Mouse (Mus musculus): ENCODE measurements around the gene Ang. TPM values are rescaled to one million over a fixed set of nuclear protein-coding genes. Genes with fewer than 3 reads are reported as not detected.

Gene Ang
- total RNA-seq, 2 experiments from 2014 or later, result 6.3 to 6.4 TPM

DNA sequence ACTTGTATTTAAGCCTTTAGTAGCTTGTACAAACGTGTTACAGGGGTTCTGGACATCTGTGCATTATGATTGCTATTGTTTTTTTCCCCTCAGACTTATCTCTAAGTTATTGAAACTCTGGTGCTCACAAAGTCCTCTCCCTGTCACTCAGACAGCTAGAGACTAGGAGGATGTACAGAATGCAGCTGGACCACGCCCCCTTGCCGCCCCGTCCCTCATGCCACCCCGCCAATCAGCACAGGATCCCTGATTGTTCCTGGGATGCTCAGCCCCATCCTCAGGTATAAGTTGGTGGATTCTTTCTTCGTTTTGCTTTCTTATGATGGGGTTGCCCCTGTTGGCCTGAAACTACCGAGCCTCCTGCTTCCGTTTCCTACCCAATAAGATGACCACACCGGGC lies 22.5 kb downstream of the Ang start:
- intact Hi-C loops (cut with DNase I), result loop anchor here (10.0 kb wide), 1 partner anchor 731 kb away; no protein-coding TSS in a partner anchor
- no peak for DNase-seq (ENCODE audit: low spot score in 2 of 2)

DNA sequence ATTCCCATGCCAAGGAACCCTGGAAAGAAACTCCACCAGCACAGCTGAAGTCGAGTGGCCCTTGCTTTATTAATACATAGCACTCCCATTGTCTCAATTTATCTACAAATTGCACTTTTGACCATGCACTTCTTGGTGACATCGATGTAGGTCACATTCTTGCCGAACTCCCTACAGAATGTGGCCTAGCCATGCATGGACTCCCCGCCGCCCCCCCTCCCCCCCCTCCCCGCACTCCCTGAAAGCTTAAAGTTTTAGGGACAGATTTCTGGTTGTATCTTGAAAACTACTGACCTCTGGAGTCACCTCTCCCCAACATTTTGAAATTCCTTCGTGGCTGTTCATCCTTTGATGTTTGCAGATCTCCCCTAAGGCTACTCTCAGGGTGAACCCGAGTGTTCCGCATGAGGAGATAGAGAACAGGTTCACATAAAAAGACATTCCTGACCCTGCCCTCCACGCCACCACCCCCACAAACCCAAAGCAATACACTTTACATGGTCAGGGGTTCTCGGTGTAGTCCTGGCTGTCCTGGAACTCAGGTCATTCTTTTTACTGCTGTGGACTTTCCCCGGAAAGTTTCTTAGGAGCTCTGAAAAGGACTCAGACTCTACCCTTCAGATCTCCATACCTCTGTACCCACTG lies 23.1 kb downstream of the Ang start, which contains the start of gene Eddm3b:
Gene Eddm3b, plus strand, starts transcription at position 511 of the 645 bp plus-strand sequence.
- intact Hi-C loops (cut with DNase I), result loop anchor here (10.0 kb wide), 1 partner anchor 731 kb away; no protein-coding TSS in a partner anchor
- DNase-seq (ENCODE audit: low spot score in 2 of 2), result no peak

DNA sequence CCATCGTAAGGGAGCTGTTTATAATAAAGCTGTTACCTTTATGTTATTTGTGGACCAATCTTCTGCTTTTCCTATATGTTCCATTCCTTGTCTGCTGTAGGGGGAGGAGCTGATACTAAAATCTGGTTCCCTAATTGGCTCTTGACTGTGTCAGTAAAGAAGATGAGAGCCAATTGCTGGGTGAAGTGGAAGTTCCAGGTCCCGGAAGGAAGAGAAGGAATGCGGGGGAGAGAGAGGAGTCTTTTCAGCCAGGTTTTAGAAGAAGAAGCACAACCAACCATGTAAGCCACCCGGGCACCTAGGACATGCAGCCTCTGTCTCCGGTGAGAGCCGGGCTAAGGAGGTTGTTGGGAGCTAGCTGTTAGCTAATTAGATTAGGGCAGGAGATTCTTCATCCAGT lies 34.7 kb downstream of the Ang start:
- intact Hi-C loops (cut with DNase I), result no loop called here
- DNase-seq (ENCODE audit: low spot score in 2 of 2), result no peak

DNA sequence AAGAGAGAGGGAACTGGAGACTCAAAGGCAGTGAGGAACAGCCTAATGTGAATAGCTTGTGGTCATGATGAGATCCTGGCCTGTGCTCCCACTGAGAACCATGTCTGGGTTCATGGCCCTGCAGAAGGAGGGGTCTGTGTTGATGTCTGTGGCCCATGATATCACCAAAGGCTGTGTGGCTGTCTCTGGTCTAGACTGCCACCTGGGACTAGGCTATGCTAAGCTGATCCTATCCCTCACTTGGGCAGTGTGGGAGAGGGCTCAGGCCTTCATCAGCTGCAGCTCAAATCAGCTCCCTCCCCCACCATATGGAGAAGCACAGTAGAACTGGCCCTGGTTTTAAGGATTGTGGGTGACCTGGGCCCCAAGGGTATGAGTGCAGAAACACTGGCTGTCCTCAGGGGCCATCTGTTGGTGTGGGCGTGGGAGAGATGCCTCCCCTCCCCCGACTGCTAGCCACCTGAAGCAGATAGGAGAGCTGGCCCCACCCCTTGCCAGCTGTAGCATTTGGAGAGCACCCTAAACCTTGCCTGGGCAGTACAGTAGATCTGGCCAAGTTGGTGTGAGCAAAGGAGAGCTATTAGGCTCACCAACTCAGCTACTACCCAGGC lies 36.8 kb downstream of the Ang start:
- intact Hi-C loops (cut with DNase I), result no loop called here
- no peak for DNase-seq (ENCODE audit: low spot score in 2 of 2)

DNA sequence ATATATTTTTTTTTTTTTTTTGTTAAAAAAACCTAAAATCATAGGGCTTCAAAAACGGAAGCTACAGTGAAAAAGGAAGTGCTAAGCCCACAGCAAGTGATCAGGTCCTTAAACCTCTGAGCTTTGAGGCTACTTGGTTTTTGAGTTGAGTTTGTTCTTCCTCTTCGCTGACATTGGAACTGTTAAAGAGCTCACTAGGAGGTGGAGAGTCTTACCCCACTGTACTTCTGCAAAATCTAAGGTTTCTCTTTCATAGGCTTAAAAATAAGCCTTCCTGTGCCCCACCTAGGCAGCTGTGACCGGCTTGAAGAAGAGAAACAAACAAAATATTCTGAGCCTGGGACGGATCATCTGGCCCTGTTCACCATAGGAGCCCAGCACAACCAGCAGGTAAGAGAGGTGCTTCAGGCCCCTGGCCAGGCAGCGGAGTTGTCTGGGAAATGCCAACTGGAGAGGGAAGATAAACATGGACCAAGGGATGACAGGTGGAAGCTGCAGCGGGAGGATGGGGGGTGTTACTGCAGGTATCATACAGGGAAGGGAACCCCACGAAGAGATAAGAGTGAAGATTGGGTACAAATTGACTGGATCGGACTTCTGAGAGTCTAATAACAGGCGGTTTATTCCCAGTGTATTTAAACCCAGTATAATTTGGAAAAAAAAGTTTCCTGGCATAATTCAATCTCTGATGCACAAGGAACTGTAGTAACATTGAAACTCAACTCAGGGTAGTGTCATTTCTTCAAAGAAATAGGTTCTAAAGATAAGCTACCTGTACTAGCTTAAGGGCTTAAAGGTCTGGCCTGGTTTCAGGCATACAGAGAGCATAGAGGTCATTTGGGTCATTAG lies 38.0 kb downstream of the Ang start:
- intact Hi-C loops (cut with DNase I), result no loop called here
- no peak for DNase-seq (ENCODE audit: low spot score in 2 of 2)

DNA sequence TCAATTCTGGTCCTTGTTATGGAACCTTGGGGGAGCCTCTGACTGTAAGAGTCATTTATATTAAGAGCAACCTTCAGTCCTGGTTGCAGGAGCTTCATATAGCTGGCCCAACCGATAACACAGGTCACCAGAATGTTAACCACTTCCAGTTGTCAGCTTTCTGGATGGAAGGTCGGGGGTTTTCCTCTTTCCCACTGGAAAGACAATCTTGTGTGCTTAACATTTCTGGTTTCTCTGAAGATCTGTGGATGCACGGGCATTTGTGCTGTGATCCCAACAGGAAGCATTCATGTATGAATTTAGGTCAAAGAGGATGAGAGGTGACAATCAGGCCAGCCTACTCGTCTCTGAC lies 38.6 kb downstream of the Ang start:
- intact Hi-C loops (cut with DNase I), result no loop called here
- DNase-seq (ENCODE audit: low spot score in 2 of 2), result no peak

DNA sequence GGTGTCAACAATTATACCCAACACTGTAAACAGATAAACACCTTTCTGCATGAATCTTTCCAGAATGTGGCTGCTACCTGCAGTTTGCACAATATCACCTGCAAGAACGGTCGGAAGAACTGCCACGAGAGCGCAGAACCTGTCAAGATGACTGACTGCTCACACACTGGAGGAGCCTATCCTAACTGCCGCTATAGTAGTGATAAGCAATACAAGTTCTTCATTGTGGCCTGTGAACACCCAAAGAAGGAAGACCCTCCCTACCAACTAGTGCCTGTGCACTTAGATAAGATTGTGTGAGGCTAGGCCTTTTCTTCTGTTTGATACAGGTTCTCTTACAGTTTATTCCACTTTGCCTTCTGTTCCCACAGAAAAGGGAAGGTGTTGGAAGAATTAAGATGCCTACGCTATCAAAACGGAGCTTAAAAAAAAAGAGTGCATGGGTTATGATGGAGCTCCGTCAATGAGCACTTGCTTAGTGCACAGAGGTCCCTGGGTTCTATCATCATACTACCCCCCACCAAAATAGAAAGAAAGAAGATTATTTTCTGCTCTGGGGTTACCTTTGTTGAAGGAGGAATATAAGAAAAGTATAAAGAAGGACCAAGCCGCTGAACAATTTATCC lies 39.5 kb downstream of the Ang start:
- intact Hi-C loops (cut with DNase I), result no loop called here
- no peak for DNase-seq (ENCODE audit: low spot score in 2 of 2)

DNA sequence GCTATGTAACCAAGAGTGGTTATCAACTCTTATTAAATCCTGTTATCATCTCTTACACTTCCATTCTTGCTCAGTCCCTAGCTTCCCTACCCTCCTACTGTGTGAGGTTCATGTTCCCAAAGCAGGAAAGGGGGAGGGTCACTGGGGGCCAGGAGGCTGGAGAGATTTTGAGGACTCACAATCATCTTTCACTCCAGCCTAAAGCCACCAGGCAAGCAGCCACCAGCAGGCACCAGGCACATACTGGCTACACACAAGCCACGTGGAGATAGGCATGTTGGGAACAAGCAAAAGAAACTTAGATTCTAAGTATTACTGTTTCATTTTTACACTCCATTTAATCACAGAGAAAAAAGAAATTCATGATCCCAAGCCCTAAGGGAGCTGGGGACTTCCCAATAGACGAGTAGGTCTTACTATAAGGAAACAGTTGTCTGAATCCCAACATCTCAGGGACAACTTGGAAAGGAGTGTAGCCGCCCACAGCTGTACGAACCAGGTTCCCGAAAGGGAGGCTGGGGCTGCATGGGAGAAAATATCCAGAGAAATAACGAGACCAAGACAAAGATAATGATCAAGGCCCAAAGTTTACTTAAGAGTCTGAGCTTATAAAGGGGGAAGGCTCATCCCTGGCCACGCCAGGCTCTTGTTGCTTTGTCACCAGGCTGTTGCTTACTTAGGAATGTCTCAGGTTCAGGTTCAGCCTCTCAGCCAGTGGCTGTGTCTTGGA lies 40.3 kb downstream of the Ang start:
- no peak for DNase-seq (ENCODE audit: low spot score in 2 of 2)
- intact Hi-C loops (cut with DNase I), result no loop called here

DNA sequence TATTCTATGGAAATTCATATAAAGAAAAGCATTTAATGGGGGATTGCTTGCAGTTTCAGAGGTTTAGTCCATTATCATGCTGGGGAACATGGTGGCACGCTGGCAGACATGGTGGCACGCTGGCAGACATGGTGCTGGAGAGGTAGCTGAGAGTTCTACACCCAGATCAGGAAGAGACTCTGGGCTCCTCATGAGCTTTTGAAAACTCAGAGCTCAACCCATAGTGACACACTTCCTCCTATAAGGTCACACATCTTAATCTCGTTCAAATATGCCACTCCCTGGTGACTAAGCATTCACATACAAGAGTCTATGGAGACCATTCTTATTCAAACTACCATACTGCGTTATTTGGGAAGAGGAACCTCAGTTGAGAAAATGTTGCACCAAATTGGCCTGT lies 41.4 kb downstream of the Ang start:
- DNase-seq (ENCODE audit: low spot score in 2 of 2), result no peak
- intact Hi-C loops (cut with DNase I), result no loop called here

DNA sequence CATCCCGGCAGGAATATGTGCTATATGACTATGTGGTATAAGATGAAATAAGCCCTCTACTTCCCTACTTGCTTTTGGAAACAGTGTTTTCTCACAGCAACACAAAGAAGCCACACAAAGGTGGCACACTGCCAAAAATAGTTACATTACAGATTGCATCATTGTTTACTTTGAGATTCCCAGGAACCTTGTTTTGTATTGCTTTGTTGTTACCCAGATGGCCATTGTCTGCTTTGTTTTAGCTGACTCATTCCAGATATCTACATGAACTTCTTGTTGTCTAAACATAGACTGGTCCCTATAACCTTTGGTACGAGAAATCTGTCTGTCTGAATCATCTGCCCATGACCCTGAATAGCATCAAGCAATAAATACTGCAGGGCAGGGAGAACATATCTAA lies 49.4 kb downstream of the Ang start:
- DNase-seq (ENCODE audit: low spot score in 2 of 2), result no peak
- intact Hi-C loops (cut with DNase I), result no loop called here

DNA sequence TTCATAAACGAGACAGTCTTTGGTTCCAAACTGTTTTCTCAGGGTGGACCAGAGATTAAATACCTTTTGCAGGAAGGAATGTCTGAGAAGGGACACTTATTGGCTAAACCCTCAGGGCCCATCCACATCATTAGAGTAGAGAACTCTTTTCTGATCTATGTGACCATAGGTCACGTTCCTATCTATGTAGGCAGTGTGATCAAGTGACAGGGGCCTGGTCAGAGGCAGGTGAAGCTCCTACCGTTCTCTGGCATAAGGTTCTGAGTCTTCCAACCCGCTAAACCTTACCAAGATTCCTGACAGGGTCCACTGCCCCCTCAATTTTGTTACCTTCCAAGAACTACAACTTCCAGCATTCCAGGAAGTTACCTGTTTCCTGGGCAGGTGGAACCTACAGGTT lies 51.2 kb downstream of the Ang start:
- DNase-seq (ENCODE audit: low spot score in 2 of 2), result no peak
- intact Hi-C loops (cut with DNase I), result no loop called here

DNA sequence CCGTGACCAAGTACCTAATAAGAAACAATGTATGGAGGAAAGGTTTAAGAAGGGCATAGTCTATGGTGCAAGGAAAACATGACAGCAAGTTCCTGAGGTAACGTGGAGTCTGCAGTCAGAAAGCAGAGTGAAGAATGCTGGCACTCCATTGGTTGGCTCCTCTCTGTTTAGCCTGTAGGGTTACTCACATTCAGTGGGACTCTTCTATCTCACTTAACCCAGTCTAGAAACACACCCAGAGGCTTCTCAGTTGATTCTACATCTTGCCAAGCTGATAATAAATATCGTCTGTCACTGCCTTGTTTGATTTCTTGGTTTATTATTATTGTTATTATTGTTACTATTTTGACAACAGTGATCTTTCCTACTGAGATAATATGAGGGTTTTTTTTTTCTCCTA lies 51.6 kb downstream of the Ang start:
- intact Hi-C loops (cut with DNase I), result no loop called here

DNA sequence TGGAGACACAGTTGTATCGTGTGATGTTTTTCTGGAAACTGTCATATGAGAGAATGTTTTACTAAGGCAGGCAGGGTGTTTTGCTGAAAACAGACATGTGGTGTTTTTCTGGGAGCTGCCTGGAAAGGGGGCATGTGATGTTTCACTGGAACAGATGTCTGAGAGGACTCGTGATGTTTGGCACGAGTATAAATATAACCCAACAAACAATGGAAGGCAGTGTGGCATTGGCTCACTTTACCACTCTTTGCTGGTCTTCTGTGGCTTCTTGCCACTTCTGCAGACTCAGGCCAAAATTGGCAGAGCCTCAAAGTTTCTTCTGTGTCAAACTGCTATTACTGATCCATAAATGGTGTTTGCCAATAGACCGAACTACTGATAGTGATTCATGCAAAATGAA lies 52.3 kb downstream of the Ang start:
- intact Hi-C loops (cut with DNase I), result no loop called here
- peak; percentile 14 to 28 for DNase-seq (ENCODE audit: low spot score in 2 of 2)

More for the DNA sequence above, 51.6 kb downstream of the Ang start:
- no peak for DNase-seq (ENCODE audit: low spot score in 2 of 2)

DNA sequence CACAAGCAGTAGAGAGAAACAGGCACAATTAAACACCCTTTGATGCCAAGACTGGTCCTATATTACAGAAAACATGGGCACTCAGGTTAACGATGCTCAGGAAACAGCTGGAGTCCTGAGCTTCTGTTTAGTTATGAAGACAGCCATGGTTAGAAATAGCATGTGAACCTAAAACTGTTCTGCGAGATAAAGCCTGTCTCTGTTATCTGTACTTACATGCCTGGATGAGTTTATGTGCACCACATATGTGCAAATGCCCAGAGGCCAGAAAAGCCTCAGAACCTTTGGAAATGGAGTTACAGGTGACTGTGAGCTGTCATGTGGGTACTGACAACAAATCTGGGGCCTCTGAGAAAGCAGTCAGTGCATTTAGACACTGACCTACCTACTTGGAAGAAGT lies 53.0 kb downstream of the Ang start:
- intact Hi-C loops (cut with DNase I), result no loop called here
- DNase-seq (ENCODE audit: low spot score in 2 of 2), result no peak

DNA sequence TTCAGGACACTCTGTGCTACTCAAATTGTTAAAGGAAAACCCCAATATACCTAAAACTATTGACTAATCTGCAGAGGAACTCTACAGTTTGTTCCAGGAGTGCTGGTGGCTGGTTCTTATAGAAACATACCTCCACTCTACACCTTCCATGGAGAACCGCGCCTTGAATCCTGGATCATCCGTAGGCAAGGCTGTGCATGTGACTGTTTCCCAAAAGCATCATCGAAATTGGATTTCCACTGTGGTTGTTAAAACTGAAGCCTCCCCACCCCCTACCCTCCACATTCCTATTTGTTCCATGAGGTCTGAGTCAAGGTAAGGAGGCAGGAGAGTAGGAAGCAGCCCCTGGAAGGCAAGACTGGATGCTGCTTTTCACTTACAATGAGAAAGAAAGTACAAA lies 53.5 kb downstream of the Ang start:
- DNase-seq (ENCODE audit: low spot score in 2 of 2), result no peak
- intact Hi-C loops (cut with DNase I), result no loop called here

DNA sequence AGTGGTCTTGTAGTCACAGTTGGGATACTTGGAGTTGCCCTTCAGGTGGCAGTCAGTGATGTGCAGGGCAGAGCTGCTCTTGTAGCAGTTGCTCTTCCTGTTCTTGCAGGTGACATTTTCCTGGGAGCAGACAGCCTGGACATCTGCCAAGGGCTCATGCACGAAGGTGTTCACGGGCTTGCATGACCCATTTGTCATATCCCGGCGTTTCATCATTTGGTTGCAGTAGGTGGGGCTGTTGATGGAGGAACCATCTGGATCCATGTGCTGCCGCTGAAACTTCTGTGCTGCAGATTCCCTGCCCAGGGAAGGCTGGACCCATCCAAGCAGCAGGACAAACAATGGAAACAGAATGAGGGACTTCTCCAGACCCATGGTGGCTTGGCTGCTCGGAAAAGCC lies 54.6 kb downstream of the Ang start:
- DNase-seq (ENCODE audit: low spot score in 2 of 2), result no peak
- intact Hi-C loops (cut with DNase I), result no loop called here

DNA sequence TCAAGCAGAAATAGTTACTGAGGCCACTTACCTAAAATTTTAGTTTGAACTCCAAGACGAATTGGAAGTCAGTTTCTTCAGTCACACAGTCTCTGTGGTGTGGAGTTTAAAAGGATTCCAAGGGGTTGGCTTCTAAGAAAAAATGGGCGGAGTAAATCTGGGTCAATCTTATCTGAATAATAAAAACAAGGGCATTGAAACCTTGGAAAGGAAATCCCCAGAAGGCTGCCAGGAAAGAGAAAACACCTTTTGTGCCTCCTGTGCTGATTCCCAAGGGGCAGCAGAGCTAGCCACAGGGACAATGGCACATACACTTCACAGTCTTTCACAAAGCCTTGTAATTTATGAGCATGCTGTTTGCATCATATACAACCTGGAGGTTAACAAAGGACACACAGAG lies 55.7 kb downstream of the Ang start, which contains the start of gene Rnase1:
Gene Rnase1, minus strand, starts transcription at position 101 of the 400 bp plus-strand sequence.
- DNase-seq (ENCODE audit: low spot score in 2 of 2), result no peak
- intact Hi-C loops (cut with DNase I), result no loop called here

DNA sequence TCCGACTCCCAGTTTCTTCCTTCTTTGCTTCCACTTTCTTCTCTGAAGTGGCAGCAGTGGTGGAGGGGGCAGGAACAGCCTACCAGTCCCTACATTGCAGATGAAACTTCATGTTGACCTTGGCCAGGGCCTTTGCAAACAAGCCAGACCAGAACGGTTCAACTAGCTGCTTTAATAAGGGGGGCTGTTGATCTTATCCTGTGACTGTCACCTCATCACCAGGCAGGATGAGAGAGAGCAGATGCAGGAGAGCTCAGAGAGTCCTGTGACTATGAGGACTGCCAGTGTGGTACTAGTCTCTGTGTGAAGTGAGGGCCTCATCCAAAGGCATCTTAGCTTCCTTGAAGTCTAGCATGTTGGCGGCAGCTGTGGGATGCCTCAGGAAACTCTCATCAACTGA lies 57.1 kb downstream of the Ang start:
- intact Hi-C loops (cut with DNase I), result no loop called here
- no peak for DNase-seq (ENCODE audit: low spot score in 2 of 2)

DNA sequence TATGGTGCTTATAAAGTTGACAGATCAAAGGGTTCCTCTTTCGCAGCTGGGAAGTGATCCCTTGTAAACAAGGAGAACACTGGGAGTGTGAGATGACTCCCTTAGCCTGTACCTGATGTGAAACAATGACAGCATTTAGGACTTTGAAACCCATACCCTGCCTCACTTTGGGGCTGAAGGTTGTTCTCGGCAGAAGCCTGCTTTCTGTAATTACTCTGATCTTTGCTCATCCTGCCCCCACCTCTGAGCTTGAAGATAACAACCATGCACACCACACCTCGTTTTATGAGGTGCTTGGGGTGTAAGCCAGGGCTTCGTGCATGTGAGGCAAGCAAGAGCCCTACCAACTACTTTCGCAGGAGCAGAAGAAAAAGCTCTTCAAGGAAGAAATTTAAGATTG lies 58.2 kb downstream of the Ang start:
- intact Hi-C loops (cut with DNase I), result no loop called here
- no peak for DNase-seq (ENCODE audit: low spot score in 2 of 2)
